Mouse (Mus musculus) CH12F3 (cell line): Measurements from ENCODE around the gene Qpctl.

ENCODE experiments used
- in situ Hi-C: fragments of 300-500 bp; cut with MboI; formaldehyde crosslinking; loops from 2 replicates; pipeline ENCODE4 v1.14.3; 2020; ENCODE audit warnings: low sequenced_read_pairs

Gene Qpctl

GRCm38 (mm10) chr7:19093537-19094385 is 55.3 kb downstream of the Qpctl start:
- in situ Hi-C loops = no loop called here

GRCm38 (mm10) chr7:19093174-19093521 is 55.9 kb downstream of the Qpctl start:
- in situ Hi-C loops = no loop called here

- in situ Hi-C loops = no loop called here
These were observed 56.5 kb downstream of the Qpctl start for GRCm38 (mm10) chr7:19092381-19093173.

- in situ Hi-C loops = no loop called here
These were observed 57.2 kb downstream of the Qpctl start for GRCm38 (mm10) chr7:19091913-19092312.
